Mouse (Mus musculus) forebrain, embryonic 10.5 days (tissue): ENCODE measurements at regions not wholly inside any gene's neighbourhood (a gene's known extent, or its start where the extent isn't known, plus 50 kb on each side); places are given as distances from the start of the nearest gene placed in this dataset.

Experiments used
- DNase-seq: peaks from one replicate; pipeline ENCODE4 v3.0.0-alpha.2; 2017; ENCODE audit warnings: low spot score; ENCODE audit errors: extremely low spot score
- H3K27ac ChIP-seq: fragments of 300-500 bp; sonication (generic); 2 replicates; pipeline ENCODE4 v1.5.1; 2016; ENCODE audit warnings: mild to moderate bottlenecking
- H3K27me3 ChIP-seq: fragments of 300-500 bp; sonication (generic); 2 replicates; pipeline ENCODE4 v1.6.1; 2016; ENCODE audit warnings: mild to moderate bottlenecking; ENCODE audit not compliant: poor library complexity, severe bottlenecking
- H3K36me3 ChIP-seq: fragments of 300-500 bp; sonication (generic); replicated peaks from 2 replicates; pipeline ENCODE4 v1.6.1; 2016; ENCODE audit warnings: mild to moderate bottlenecking, moderate library complexity
- H3K4me1 ChIP-seq: fragments of 300-500 bp; sonication (generic); 2 replicates; pipeline ENCODE4 v1.6.1; 2016
- H3K4me3 ChIP-seq: fragments of 300-500 bp; sonication (generic); 2 replicates; pipeline ENCODE4 v1.5.1; 2016; ENCODE audit warnings: mild to moderate bottlenecking, moderate library complexity
- H3K9me3 ChIP-seq: fragments of 300-500 bp; sonication (generic); 2 replicates; pipeline ENCODE4 v1.6.1; 2016; ENCODE audit warnings: mild to moderate bottlenecking, moderate library complexity
- WGBS: fragments of 180-500 bp; shearing (Covaris S2); methylation state at CpG from one replicate; pipeline ENCODE4 v1.1.7; 2016; 5-methylcytosine and 5-hydroxymethylcytosine counted together

GRCm38 (mm10) chr4:33747316-33747895 lies 177.0 kb upstream of the Cnr1 start:
- no peak for DNase-seq
- H3K4me1 ChIP-seq = no peaks in the 10 kb centered on the region
- H3K27ac ChIP-seq = no peak overlapping the region
- 88% methylated on average over 5 of the region's 5 CpGs for WGBS
- H3K9me3 ChIP-seq = no peaks in the 10 kb centered on the region
- H3K36me3 ChIP-seq = no peaks in the 10 kb centered on the region
- no peak overlapping the region for H3K4me3 ChIP-seq
- H3K27me3 ChIP-seq = no peaks in the 10 kb centered on the region

GRCm38 (mm10) chr4:33767721-33768120 lies 156.7 kb upstream of the Cnr1 start:
- no peaks in the 10 kb centered on the region; the same call in 1 of the 2 replicates for H3K9me3 ChIP-seq
- H3K27ac ChIP-seq = no peak overlapping the region
- DNase-seq = no peak
- 56% methylated on average over 2 of the region's 2 CpGs for WGBS
- peaks cover 8% of the 10 kb centered on the region for H3K4me1 ChIP-seq
- no peaks in the 10 kb centered on the region for H3K36me3 ChIP-seq
- H3K4me3 ChIP-seq = no peak overlapping the region
- no peaks in the 10 kb centered on the region for H3K27me3 ChIP-seq

- Histone ChIP-seq H3K36me3 (no peaks in the 10 kb centered on the region), H3K27ac (no peak overlapping the region), H3K27me3 (no peaks in the 10 kb centered on the region), H3K4me3 (no peak overlapping the region), H3K4me1 (peaks cover 13% of the 10 kb centered on the region), H3K9me3 (no peaks in the 10 kb centered on the region)
- 94% methylated on average over 4 of the region's 4 CpGs for WGBS
- DNase-seq = no peak
Observed at GRCm38 (mm10) chr4:33786027-33786426, 138.4 kb upstream of the Cnr1 start.

- 94% methylated on average over 4 of the region's 4 CpGs for WGBS
- no peak overlapping the region for H3K27ac ChIP-seq
- no peak overlapping the region for H3K4me3 ChIP-seq
- no peaks in the 10 kb centered on the region for H3K27me3 ChIP-seq
- H3K4me1 ChIP-seq = peaks cover 10% of the 10 kb centered on the region
- H3K9me3 ChIP-seq = no peaks in the 10 kb centered on the region
- DNase-seq = no peak
- H3K36me3 ChIP-seq = no peaks in the 10 kb centered on the region
Observed at GRCm38 (mm10) chr4:33786958-33787357, 137.4 kb upstream of the Cnr1 start.

- H3K4me3 ChIP-seq = no peak overlapping the region
- H3K4me1 ChIP-seq = no peaks in the 10 kb centered on the region
- H3K36me3 ChIP-seq = no peaks in the 10 kb centered on the region
- WGBS = 93% methylated on average over 8 of the region's 8 CpGs
- H3K9me3 ChIP-seq = no peaks in the 10 kb centered on the region
- no peak overlapping the region for H3K27ac ChIP-seq
- no peak for DNase-seq
- H3K27me3 ChIP-seq = no peaks in the 10 kb centered on the region
Observed at GRCm38 (mm10) chr4:33793398-33793797, 131.0 kb upstream of the Cnr1 start.

- Histone ChIP-seq H3K36me3 (no peaks in the 10 kb centered on the region), H3K4me1 (no peaks in the 10 kb centered on the region), H3K4me3 (no peak overlapping the region), H3K27ac (no peak overlapping the region), H3K9me3 (no peaks in the 10 kb centered on the region), H3K27me3 (no peaks in the 10 kb centered on the region)
- DNase-seq = no peak
- WGBS = 97% methylated on average over 3 of the region's 3 CpGs
Observed at GRCm38 (mm10) chr4:33795461-33795860, 128.9 kb upstream of the Cnr1 start.

- H3K27me3 ChIP-seq = no peaks in the 10 kb centered on the region
- H3K4me1 ChIP-seq = no peaks in the 10 kb centered on the region
- peaks cover 4% of the 10 kb centered on the region; the same call in 1 of the 2 replicates for H3K9me3 ChIP-seq
- no peaks in the 10 kb centered on the region for H3K36me3 ChIP-seq
- no peak overlapping the region for H3K27ac ChIP-seq
- WGBS = 95% methylated on average over 4 of the region's 4 CpGs
- H3K4me3 ChIP-seq = no peak overlapping the region
- no peak for DNase-seq
Observed at GRCm38 (mm10) chr4:33797964-33798363, 126.4 kb upstream of the Cnr1 start.

GRCm38 (mm10) chr4:33798654-33799053 lies 125.7 kb upstream of the Cnr1 start:
- Histone ChIP-seq H3K9me3 (peaks cover 4% of the 10 kb centered on the region; the same call in 1 of the 2 replicates), H3K4me3 (no peak overlapping the region), H3K36me3 (no peaks in the 10 kb centered on the region), H3K27ac (no peak overlapping the region), H3K4me1 (no peaks in the 10 kb centered on the region), H3K27me3 (no peaks in the 10 kb centered on the region)
- no peak for DNase-seq
- WGBS = 88% methylated on average over 6 of the region's 6 CpGs

- Histone ChIP-seq H3K9me3 (peaks cover 4% of the 10 kb centered on the region; the same call in 1 of the 2 replicates), H3K27me3 (no peaks in the 10 kb centered on the region), H3K4me3 (no peak overlapping the region), H3K27ac (no peak overlapping the region), H3K4me1 (no peaks in the 10 kb centered on the region), H3K36me3 (no peaks in the 10 kb centered on the region)
- 45% methylated on average over 6 of the region's 6 CpGs for WGBS
- DNase-seq = no peak
Observed at GRCm38 (mm10) chr4:33799110-33799509, 125.3 kb upstream of the Cnr1 start.

- WGBS = 67% methylated on average over 1 of the region's 1 CpGs
- DNase-seq = no peak
Observed at GRCm38 (mm10) chr4:33799831-33800230, 124.6 kb upstream of the Cnr1 start.

GRCm38 (mm10) chr4:33812338-33812737 lies 112.1 kb upstream of the Cnr1 start:
- no peak for DNase-seq

More at GRCm38 (mm10) chr4:33799831-33800230, 124.6 kb upstream of the Cnr1 start:
- H3K27me3 ChIP-seq = no peaks in the 10 kb centered on the region
- no peaks in the 10 kb centered on the region for H3K36me3 ChIP-seq
- no peak overlapping the region for H3K4me3 ChIP-seq
- peaks cover 4% of the 10 kb centered on the region; the same call in 1 of the 2 replicates for H3K9me3 ChIP-seq
- no peak overlapping the region for H3K27ac ChIP-seq
- no peaks in the 10 kb centered on the region for H3K4me1 ChIP-seq

GRCm38 (mm10) chr4:33823850-33824249 lies 100.5 kb upstream of the Cnr1 start:
- no peak for DNase-seq
- no peak overlapping the region for H3K4me3 ChIP-seq
- H3K27me3 ChIP-seq = no peaks in the 10 kb centered on the region
- H3K9me3 ChIP-seq = no peaks in the 10 kb centered on the region
- H3K27ac ChIP-seq = no peak overlapping the region
- WGBS = 2% methylated on average over 5 of the region's 5 CpGs
- peaks cover 19% of the 10 kb centered on the region for H3K4me1 ChIP-seq
- no peaks in the 10 kb centered on the region for H3K36me3 ChIP-seq

More at GRCm38 (mm10) chr4:33812338-33812737, 112.1 kb upstream of the Cnr1 start:
- H3K9me3 ChIP-seq = no peaks in the 10 kb centered on the region
- no peaks in the 10 kb centered on the region for H3K4me1 ChIP-seq
- WGBS = 75% methylated on average over 1 of the region's 1 CpGs
- no peaks in the 10 kb centered on the region for H3K27me3 ChIP-seq
- H3K4me3 ChIP-seq = no peak overlapping the region
- no peak overlapping the region for H3K27ac ChIP-seq
- no peaks in the 10 kb centered on the region for H3K36me3 ChIP-seq

- WGBS = 87% methylated on average over 7 of the region's 7 CpGs
Observed at GRCm38 (mm10) chr4:33833134-33833533, 91.3 kb upstream of the Cnr1 start.

GRCm38 (mm10) chr4:33838436-33838835 lies 86.0 kb upstream of the Cnr1 start:
- no peak overlapping the region for H3K4me3 ChIP-seq
- WGBS = 92% methylated on average over 6 of the region's 6 CpGs
- H3K27me3 ChIP-seq = no peaks in the 10 kb centered on the region
- H3K4me1 ChIP-seq = no peaks in the 10 kb centered on the region
- H3K9me3 ChIP-seq = no peaks in the 10 kb centered on the region
- H3K36me3 ChIP-seq = no peaks in the 10 kb centered on the region
- DNase-seq = no peak
- H3K27ac ChIP-seq = no peak overlapping the region

More at GRCm38 (mm10) chr4:33833134-33833533, 91.3 kb upstream of the Cnr1 start:
- H3K4me3 ChIP-seq = no peak overlapping the region
- no peak overlapping the region for H3K27ac ChIP-seq
- no peaks in the 10 kb centered on the region for H3K36me3 ChIP-seq
- DNase-seq = no peak
- no peaks in the 10 kb centered on the region for H3K4me1 ChIP-seq
- H3K9me3 ChIP-seq = no peaks in the 10 kb centered on the region
- H3K27me3 ChIP-seq = no peaks in the 10 kb centered on the region
